Mouse (Mus musculus) B cell, adult 2 months (primary cell): ENCODE results near the gene Mark3.
A peak's percentile ranks its signal among the peaks of the same experiment; 100 is the strongest.
"Not testable (repeated sequence)": the region's sequence is repeated elsewhere in the genome, so short reads cannot be mapped to it uniquely, and the experiment has no call there.

Experiments
- DNase-seq, 2 experiments: peaks; one replicate each; pipeline ENCODE4 v3.0.0; 2022

The Mark3 gene

GRCm38 (mm10) chr12:111655695-111656094 lies 81.4 kb downstream of the Mark3 start:
- DNase-seq, result no peak

GRCm38 (mm10) chr12:111659331-111659730 lies 85.0 kb downstream of the Mark3 start:
- DNase-seq, result no peak

- DNase-seq, result no peak
These were observed 86.3 kb downstream of the Mark3 start for GRCm38 (mm10) chr12:111660628-111661027.

- DNase-seq, result not testable (repeated sequence)
These were observed 87.2 kb downstream of the Mark3 start for GRCm38 (mm10) chr12:111661554-111661953.

- no peak for DNase-seq
These were observed 89.2 kb downstream of the Mark3 start for GRCm38 (mm10) chr12:111663228-111664143.

GRCm38 (mm10) chr12:111664144-111664634 lies 89.9 kb downstream of the Mark3 start:
- DNase-seq, result no peak

- no peak for DNase-seq
These were observed 90.9 kb downstream of the Mark3 start for GRCm38 (mm10) chr12:111665041-111665880.

- no peak for DNase-seq
These were observed 92.1 kb downstream of the Mark3 start for GRCm38 (mm10) chr12:111666380-111666779.

- no peak for DNase-seq
These were observed 93.1 kb downstream of the Mark3 start for GRCm38 (mm10) chr12:111667421-111667820.

- DNase-seq, result peak; percentile 94
These were observed 94.2 kb downstream of the Mark3 start for GRCm38 (mm10) chr12:111668457-111668912.

GRCm38 (mm10) chr12:111669000-111669788 lies 94.9 kb downstream of the Mark3 start:
- DNase-seq, result no peak

GRCm38 (mm10) chr12:111669961-111670360 lies 95.6 kb downstream of the Mark3 start:
- no peak for DNase-seq

- DNase-seq, result no peak
These were observed 96.1 kb downstream of the Mark3 start for GRCm38 (mm10) chr12:111670371-111670971.

- no peak for DNase-seq
These were observed 96.7 kb downstream of the Mark3 start for GRCm38 (mm10) chr12:111670976-111671375.

GRCm38 (mm10) chr12:111671431-111671902 lies 97.1 kb downstream of the Mark3 start:
- peak; percentile 70 to 72 for DNase-seq

- peak; percentile 34 to 38 for DNase-seq
These were observed 97.9 kb downstream of the Mark3 start, which contains the start of gene Ckb for GRCm38 (mm10) chr12:111672176-111672575. Gene Ckb (minus strand): TSS chr12:111672338.

- peak in 1 of 2 experiments; percentile 16 for DNase-seq
These were observed 98.3 kb downstream of the Mark3 start for GRCm38 (mm10) chr12:111672581-111672980.

GRCm38 (mm10) chr12:111674850-111675486 lies 100.6 kb downstream of the Mark3 start:
- DNase-seq, result no peak

GRCm38 (mm10) chr12:111675797-111676580 lies 101.7 kb downstream of the Mark3 start:
- no peak for DNase-seq

GRCm38 (mm10) chr12:111677421-111677820 lies 103.1 kb downstream of the Mark3 start:
- DNase-seq, result no peak
